17 mouse cellular contexts compared by ENCODE assay signal in genomic region chr7:93463377-93463776, GRCm38 (mm10).
"Had no signal": no experiment of that assay in that cellular context is flagged by ENCODE, and none has a peak within 500 bp of the region (broad histone marks: within the 10 kb centered on the region; RNA-seq: fewer than 3 reads in every experiment).

No protein-coding gene starts in this region.

- H3K4me1 ChIP-seq: kidney, embryonic 15.5 days; limb, embryonic 10.5 days; liver, embryonic 15.5 days; midbrain, embryonic 13.5 days; neural tube, embryonic 13.5 days had no signal

- H3K36me3 ChIP-seq: kidney, embryonic 15.5 days; limb, embryonic 10.5 days; liver, embryonic 15.5 days; midbrain, embryonic 13.5 days; neural tube, embryonic 13.5 days had no signal

- ATAC-seq: midbrain, embryonic 13.5 days had no signal

- H3K4me2 ChIP-seq: kidney, embryonic 15.5 days; liver, embryonic 11.5 days; liver, embryonic 15.5 days; midbrain, embryonic 13.5 days; neural tube, embryonic 13.5 days had no signal

- H3K9ac ChIP-seq: kidney, embryonic 15.5 days; liver, embryonic 15.5 days; midbrain, embryonic 13.5 days; neural tube, embryonic 13.5 days had no signal

- H3K27me3 ChIP-seq: kidney, embryonic 15.5 days; liver, embryonic 15.5 days; midbrain, embryonic 13.5 days; neural tube, embryonic 13.5 days had no signal

- DNase-seq: kidney, adult 18-20 months; kidney, postnatal 25 days; layer of hippocampus, adult 9-11 months; lung, adult 2 months; lung, postnatal 10 days; retina, postnatal 1 day; right cerebral cortex, postnatal 4 days; spleen, adult 18-20 months; thymus, adult 18-20 months; thymus, postnatal 14 days had no signal

- H3K9me3 ChIP-seq: kidney, embryonic 15.5 days; limb, embryonic 10.5 days; liver, embryonic 15.5 days; midbrain, embryonic 13.5 days; neural tube, embryonic 13.5 days had no signal

- H3K4me3 ChIP-seq: kidney, embryonic 15.5 days; limb, embryonic 10.5 days; liver, embryonic 15.5 days; midbrain, embryonic 13.5 days; neural tube, embryonic 13.5 days had no signal

- H3K27ac ChIP-seq: kidney, embryonic 15.5 days; limb, embryonic 10.5 days; liver, embryonic 15.5 days; macrophage; midbrain, embryonic 13.5 days; neural tube, embryonic 13.5 days had no signal
